In the genomic region with DNA sequence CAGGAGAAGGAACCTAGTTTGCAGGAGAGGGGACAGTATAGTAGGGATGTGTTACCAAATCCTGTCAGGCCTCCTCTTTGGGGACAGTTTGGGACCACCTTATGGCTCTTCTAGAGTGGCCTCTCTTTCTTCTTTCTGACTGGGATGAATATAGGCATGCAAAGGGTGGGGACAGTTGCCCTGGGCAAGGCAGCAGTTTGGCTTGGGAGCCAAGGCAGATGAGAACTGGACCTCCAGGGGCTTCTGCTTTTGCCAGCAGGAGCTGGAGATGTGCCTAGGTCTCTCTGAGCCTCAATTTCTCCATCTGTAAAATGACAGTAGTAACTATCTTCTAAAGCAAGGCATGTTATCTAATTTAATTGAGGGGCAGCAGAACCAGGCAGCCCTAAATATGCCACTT, we compare ENCODE assay signal across 19 mouse cellular contexts. TPM values are rescaled to one million over a fixed set of nuclear protein-coding genes. Genes with fewer than 3 reads are reported as not detected.
DNase-seq lines count a peak whose midpoint lies in the region; ATAC-seq and TF ChIP-seq lines count a peak whose summit lies in the region.
"Had no signal": no experiment of that assay in that cellular context is flagged by ENCODE, and none has a peak within 500 bp of the region (broad histone marks: within the 10 kb centered on the region; RNA-seq: fewer than 3 reads in every experiment).

No protein-coding gene starts in this region.

- peaks cover 6% of the 10 kb centered on the region; the same call in 1 of the 2 replicates for H3K4me1 ChIP-seq in forebrain, embryonic 10.5 days
- no peaks in the 10 kb centered on the region for H3K4me1 ChIP-seq in forebrain, embryonic 13.5 days
- H3K4me1 ChIP-seq in heart, embryonic 16.5 days (ENCODE audit: control insufficient read depth, insufficient read depth, low read length), result peaks cover 7% of the 10 kb centered on the region
- peaks cover 13% of the 10 kb centered on the region; the same call in 1 of the 2 replicates for H3K4me1 ChIP-seq in limb, embryonic 15.5 days
- no peaks in the 10 kb centered on the region; the same call in 1 of the 2 replicates for H3K4me1 ChIP-seq in limb, embryonic 10.5 days
- H3K4me1 ChIP-seq: hindbrain, embryonic 15.5 days; midbrain, embryonic 15.5 days had no signal

- no peak overlapping the region for H3K4me3 ChIP-seq in forebrain, embryonic 10.5 days
- H3K4me3 ChIP-seq in forebrain, embryonic 13.5 days, result no peak overlapping the region
- no peak overlapping the region for H3K4me3 ChIP-seq in heart, embryonic 16.5 days (ENCODE audit: low read length)
- H3K4me3 ChIP-seq in limb, embryonic 15.5 days, result no peak overlapping the region
- H3K4me3 ChIP-seq in limb, embryonic 10.5 days, result no peak overlapping the region
- H3K4me3 ChIP-seq in myocyte, result peak overlapping the region; percentile 2
- H3K4me3 ChIP-seq: embryonic facial prominence, embryonic 10.5 days; erythroblast, embryonic 14.5 days; hindbrain, embryonic 15.5 days; left cerebral cortex, adult 2 months; midbrain, embryonic 15.5 days had no signal

- no peak for TF ChIP-seq POLR2A in myocyte (IDR thresholded peaks at IDR 0.05; ENCODE audit: insufficient read length, low read depth)

- H3K9me3 ChIP-seq in forebrain, embryonic 10.5 days, result peaks cover 6% of the 10 kb centered on the region; the same call in 1 of the 2 replicates
- no peaks in the 10 kb centered on the region for H3K9me3 ChIP-seq in forebrain, embryonic 13.5 days (replicated peaks)
- H3K9me3 ChIP-seq in heart, embryonic 16.5 days (replicated peaks; ENCODE audit: control insufficient read depth, low read length), result peaks cover 5% of the 10 kb centered on the region; the same call in 1 of the 2 replicates
- no peaks in the 10 kb centered on the region for H3K9me3 ChIP-seq in limb, embryonic 15.5 days
- no peaks in the 10 kb centered on the region for H3K9me3 ChIP-seq in limb, embryonic 10.5 days (replicated peaks)
- H3K9me3 ChIP-seq: hindbrain, embryonic 15.5 days; midbrain, embryonic 15.5 days had no signal

- H3K27ac ChIP-seq in forebrain, embryonic 10.5 days, result peak overlapping the region; percentile 54; the same call in 1 of the 2 replicates
- H3K27ac ChIP-seq in forebrain, embryonic 13.5 days, result no peak overlapping the region
- H3K27ac ChIP-seq in heart, embryonic 16.5 days (ENCODE audit: low read length), result peak overlapping the region; percentile 76
- H3K27ac ChIP-seq in limb, embryonic 15.5 days, result peak overlapping the region; percentile 65; the same call in 1 of the 2 replicates
- no peak overlapping the region for H3K27ac ChIP-seq in limb, embryonic 10.5 days
- H3K27ac ChIP-seq: hindbrain, embryonic 15.5 days; left cerebral cortex, adult 2 months; midbrain, embryonic 15.5 days had no signal

- H3K27me3 ChIP-seq in forebrain, embryonic 10.5 days (ENCODE audit: poor library complexity, severe bottlenecking), result no peaks in the 10 kb centered on the region
- no peaks in the 10 kb centered on the region for H3K27me3 ChIP-seq in forebrain, embryonic 13.5 days
- no peaks in the 10 kb centered on the region for H3K27me3 ChIP-seq in heart, embryonic 16.5 days (ENCODE audit: control insufficient read depth, insufficient read depth, low read length)
- H3K27me3 ChIP-seq in limb, embryonic 15.5 days, result no peaks in the 10 kb centered on the region
- no peaks in the 10 kb centered on the region for H3K27me3 ChIP-seq in limb, embryonic 10.5 days (ENCODE audit: low read depth, poor library complexity, severe bottlenecking)
- no peaks in the 10 kb centered on the region for H3K27me3 ChIP-seq in myocyte (ENCODE audit: control insufficient read depth, insufficient read depth, insufficient read length)
- H3K27me3 ChIP-seq: hindbrain, embryonic 15.5 days; midbrain, embryonic 15.5 days had no signal

- H3K79me2 ChIP-seq in myocyte (ENCODE audit: control insufficient read depth, insufficient read depth), result no peaks in the 10 kb centered on the region

- H3K36me3 ChIP-seq in forebrain, embryonic 10.5 days (replicated peaks), result 0 out of 2 replicates have a peak, but pooled peaks cover 3% of the 10 kb centered on the region
- H3K36me3 ChIP-seq in forebrain, embryonic 13.5 days (ENCODE audit: poor library complexity, severe bottlenecking), result no peaks in the 10 kb centered on the region
- no peaks in the 10 kb centered on the region for H3K36me3 ChIP-seq in heart, embryonic 16.5 days (ENCODE audit: control insufficient read depth, insufficient read depth)
- no peaks in the 10 kb centered on the region for H3K36me3 ChIP-seq in limb, embryonic 15.5 days
- no peaks in the 10 kb centered on the region for H3K36me3 ChIP-seq in limb, embryonic 10.5 days
- no peaks in the 10 kb centered on the region for H3K36me3 ChIP-seq in myocyte (ENCODE audit: control insufficient read depth, insufficient read depth)
- H3K36me3 ChIP-seq: embryonic facial prominence, embryonic 10.5 days; hindbrain, embryonic 15.5 days; midbrain, embryonic 15.5 days had no signal

- H3K9ac ChIP-seq in forebrain, embryonic 13.5 days, result no peak overlapping the region
- no peak overlapping the region for H3K9ac ChIP-seq in heart, embryonic 16.5 days (ENCODE audit: low read length)
- H3K9ac ChIP-seq in limb, embryonic 15.5 days, result no peak overlapping the region
- H3K9ac ChIP-seq: hindbrain, embryonic 15.5 days; midbrain, embryonic 15.5 days had no signal

- no peak overlapping the region for H3ac ChIP-seq in myocyte (ENCODE audit: control insufficient read depth, insufficient read length)

- no peak for ATAC-seq in forebrain, embryonic 13.5 days
- ATAC-seq in heart, embryonic 16.5 days (replicated peaks; ENCODE audit: extremely low read depth, insufficient read depth, low FRiP score), result no peak
- ATAC-seq in limb, embryonic 15.5 days (ENCODE audit: insufficient number of reproducible peaks, low FRiP score, low TSS enrichment, low read depth), result no peak
- ATAC-seq: forebrain, embryonic 16.5 days; midbrain, embryonic 15.5 days had no signal

- no peak for DNase-seq in forebrain, embryonic 10.5 days (ENCODE audit: extremely low spot score, low spot score)
- no peak for DNase-seq in heart, postnatal 4 days
- DNase-seq in limb, embryonic 10.5 days (ENCODE audit: low spot score), result no peak
- no peak for DNase-seq in spleen, postnatal 14 days (ENCODE audit: low spot score in 2 of 2)
- DNase-seq: adrenal gland, adult 8-10 months; cerebellum, adult 11-12 months; thymus, adult 2 months had no signal

- H3K4me2 ChIP-seq in forebrain, embryonic 13.5 days, result no peak overlapping the region
- H3K4me2 ChIP-seq in heart, embryonic 16.5 days (ENCODE audit: low read depth, low read length), result no peak overlapping the region
- H3K4me2 ChIP-seq in limb, embryonic 15.5 days, result no peak overlapping the region
- H3K4me2 ChIP-seq in myocyte (ENCODE audit: low read depth), result peak overlapping the region; percentile 90
- H3K4me2 ChIP-seq: hindbrain, embryonic 15.5 days; midbrain, embryonic 15.5 days had no signal

TF ChIP-seq in myocyte, 11 proteins besides CTCF, POLR2A, EP300 and RAD21:
- TF ChIP-seq TCF12 (IDR thresholded peaks at IDR 0.05; ENCODE audit: insufficient read depth, poor library complexity, severe bottlenecking) (no peak), SRF (IDR thresholded peaks at IDR 0.05; ENCODE audit: control insufficient read depth, insufficient read length, low read depth) (no peak), MYOD1 (IDR thresholded peaks at IDR 0.05; ENCODE audit: control insufficient read depth in 1 of 3, insufficient read length in 2 of 3, low read depth in 2 of 3) (no peak), MAX (IDR thresholded peaks at IDR 0.05; ENCODE audit: low read depth) (no peak), CEBPB (IDR thresholded peaks at IDR 0.05; ENCODE audit: insufficient read depth, poor library complexity, severe bottlenecking) (no peak), TCF3 (IDR thresholded peaks at IDR 0.05; ENCODE audit: insufficient read length, low read depth) (no peak), E2F4 (IDR thresholded peaks at IDR 0.05; ENCODE audit: insufficient read depth) (no peak), USF1 (IDR thresholded peaks at IDR 0.05; ENCODE audit: low read depth) (no peak), POLR2AphosphoS2 (IDR thresholded peaks at IDR 0.05; ENCODE audit: insufficient read length, low read depth) (no peak), MYOG (IDR thresholded peaks at IDR 0.05; ENCODE audit: control insufficient read depth in 1 of 3, insufficient read depth in 1 of 3, insufficient read length in 2 of 3, low read depth in 2 of 3) (no peak)

RNA-seq across cellular contexts. Expression of a gene that starts 31.0 kb away (rescaled TPM):
- 49.9 TPM in 2 replicates for polyA plus RNA-seq in forebrain, embryonic 10.5 days (2016; fragmentation: Nextera tagmentation; extraction: Ambion mirVana)
- polyA plus RNA-seq in forebrain, embryonic 13.5 days (2015; fragmentation: Nextera tagmentation; extraction: Ambion mirVana), result 28.8 and 36.5 TPM in 2 replicates
- polyA plus RNA-seq in heart, embryonic 16.5 days (2015; fragmentation: Nextera tagmentation; extraction: Ambion mirVana), result 3.4 and 4.3 TPM in 2 replicates
- 1 to 10 TPM; 5.3 to 5.8 TPM for total RNA-seq in heart, postnatal 4 days (2021)
- 6.9 and 8.2 TPM in 2 replicates for polyA plus RNA-seq in limb, embryonic 15.5 days (2015; fragmentation: Nextera tagmentation; extraction: Ambion mirVana)
- 0.84 and 0.92 TPM in 2 replicates for polyA plus RNA-seq in limb, embryonic 10.5 days (2016; fragmentation: Nextera tagmentation; extraction: Ambion mirVana)
- polyA plus RNA-seq in myocyte (2012; fragmentation: generic; extraction: Trizol), result 6.0 TPM
- polyA plus RNA-seq: erythroblast, embryonic 14.5 days had no signal

RNA-seq across cellular contexts. Expression of a gene that starts 44.1 kb away (rescaled TPM):
- 7.9 and 8.8 TPM in 2 replicates for polyA plus RNA-seq in forebrain, embryonic 10.5 days (2016; fragmentation: Nextera tagmentation; extraction: Ambion mirVana)
- 16.7 and 19.7 TPM in 2 replicates for polyA plus RNA-seq in forebrain, embryonic 13.5 days (2015; fragmentation: Nextera tagmentation; extraction: Ambion mirVana)
- 10.6 and 11.1 TPM in 2 replicates for polyA plus RNA-seq in heart, embryonic 16.5 days (2015; fragmentation: Nextera tagmentation; extraction: Ambion mirVana)
- total RNA-seq in heart, postnatal 4 days (2021), result 10 to 100 TPM; 17.0 to 17.5 TPM
- polyA plus RNA-seq in limb, embryonic 15.5 days (2015; fragmentation: Nextera tagmentation; extraction: Ambion mirVana), result 7.3 and 9.9 TPM in 2 replicates
- polyA plus RNA-seq in limb, embryonic 10.5 days (2016; fragmentation: Nextera tagmentation; extraction: Ambion mirVana), result 7.6 and 8.0 TPM in 2 replicates
- polyA plus RNA-seq in myocyte (2012; fragmentation: generic; extraction: Trizol), result 35.2 TPM

RNA-seq across cellular contexts. Expression of a gene that starts 48.5 kb away (rescaled TPM):
- polyA plus RNA-seq in forebrain, embryonic 10.5 days (2016; fragmentation: Nextera tagmentation; extraction: Ambion mirVana), result 0.30 and 0.33 TPM in 2 replicates
- polyA plus RNA-seq in forebrain, embryonic 13.5 days (2015; fragmentation: Nextera tagmentation; extraction: Ambion mirVana), result 1.2 and 1.6 TPM in 2 replicates
- 0.49 and 0.62 TPM in 2 replicates for polyA plus RNA-seq in heart, embryonic 16.5 days (2015; fragmentation: Nextera tagmentation; extraction: Ambion mirVana)
- total RNA-seq in heart, postnatal 4 days (2021), result 1 to 10 TPM; 4.1 to 5.8 TPM
- polyA plus RNA-seq in limb, embryonic 15.5 days (2015; fragmentation: Nextera tagmentation; extraction: Ambion mirVana), result 0.13 and 0.15 TPM in 2 replicates
- polyA plus RNA-seq in limb, embryonic 10.5 days (2016; fragmentation: Nextera tagmentation; extraction: Ambion mirVana), result not detected in 2 replicates
- polyA plus RNA-seq in myocyte (2012; fragmentation: generic; extraction: Trizol), result 12.4 TPM
- total RNA-seq: granulocyte monocyte progenitor cell, adult 5-6 weeks; megakaryocyte progenitor cell, adult 5-6 weeks had no signal
- polyA plus RNA-seq: erythroblast, embryonic 14.5 days had no signal

Comparison
In these comparisons a context has a peak if more than half of its experiments do, and no peak if none do; other contexts are left out.
1. H3K27ac ChIP-seq: peak in forebrain, embryonic 10.5 days (single experiment), heart, embryonic 16.5 days (single experiment) and limb, embryonic 15.5 days (single experiment); none in forebrain, embryonic 13.5 days (single experiment) and limb, embryonic 10.5 days (single experiment).